Mouse (Mus musculus) gastrocnemius, postnatal 10 days (tissue): ENCODE measurements around the gene Trim50. TPM values are rescaled to one million over a fixed set of nuclear protein-coding genes. Genes with fewer than 3 reads are reported as not detected.

Source experiments
- DNase-seq: peaks from one replicate; pipeline ENCODE4 v3.0.0; 2021; ENCODE audit warnings: mixed read lengths
- microRNA-seq, 2 experiments: library from miRNA; unstranded; fragments of <30 nt; microRNA quantifications; one replicate each; pipeline ENCODE4 v1.2.0; 2021
- total RNA-seq, 2 experiments: library from RNA; stranded (reverse); gene quantifications; 2 replicates each; pipeline ENCODE4 v1.2.3; 2021

Gene Trim50
- total RNA-seq, 2 experiments from 2014 or later, result not detected

- DNase-seq, result peak; percentile 97
These were observed 16.9 kb downstream of the Trim50 start, which contains the start of gene Nsun5 for GRCm38 (mm10) chr5:135369787-135370654. TSS of gene Nsun5 (plus strand) at chr5:135369953.

GRCm38 (mm10) chr5:135371195-135371594, 18.1 kb downstream of the Trim50 start:
- DNase-seq, result no peak

GRCm38 (mm10) chr5:135373601-135374000, 20.5 kb downstream of the Trim50 start:
- no peak for DNase-seq

- DNase-seq, result peak; percentile 38
These were observed 22.1 kb downstream of the Trim50 start for GRCm38 (mm10) chr5:135375167-135375566.

- no peak for DNase-seq
These were observed 23.2 kb downstream of the Trim50 start for GRCm38 (mm10) chr5:135376341-135376740.

- no peak for DNase-seq
These were observed 27.6 kb downstream of the Trim50 start for GRCm38 (mm10) chr5:135380681-135381080.

- DNase-seq, result no peak
These were observed 28.3 kb downstream of the Trim50 start for GRCm38 (mm10) chr5:135381356-135381925.

- no peak for DNase-seq
These were observed 29.7 kb downstream of the Trim50 start for GRCm38 (mm10) chr5:135382746-135383145.

GRCm38 (mm10) chr5:135383771-135384170, 30.7 kb downstream of the Trim50 start:
- DNase-seq, result no peak

- peak; percentile 87 for DNase-seq
These were observed 41.1 kb downstream of the Trim50 start, which contains the start of gene Pom121 for GRCm38 (mm10) chr5:135394004-135394823. TSS of gene Pom121 (minus strand) at chr5:135394546.

- no peak for DNase-seq
These were observed 42.7 kb downstream of the Trim50 start for GRCm38 (mm10) chr5:135395826-135396225.

- DNase-seq, result no peak
These were observed 46.3 kb downstream of the Trim50 start for GRCm38 (mm10) chr5:135399382-135399781.

- peak; percentile 91 for DNase-seq
These were observed 47.1 kb downstream of the Trim50 start for GRCm38 (mm10) chr5:135400244-135400643.

- DNase-seq, result no peak
These were observed 51.5 kb downstream of the Trim50 start for GRCm38 (mm10) chr5:135404623-135405022.

GRCm38 (mm10) chr5:135405437-135405836, 52.3 kb downstream of the Trim50 start:
- DNase-seq, result no peak

- no peak for DNase-seq
These were observed 55.0 kb downstream of the Trim50 start for GRCm38 (mm10) chr5:135408114-135408513.

- DNase-seq, result no peak
These were observed 57.2 kb downstream of the Trim50 start for GRCm38 (mm10) chr5:135410266-135410665.

Small RNA genes lying within 50 kb of the gene (microRNA-seq; reads per million reads assigned to microRNA genes)
- 0.50 to 0.64 reads per million in 2 experiments for gene Mir7033

Other genes with a start within 250 kb of the Trim50 start
- 10 to 100 TPM; 13.6 to 16.8 TPM for gene Tbl2, start 203.6 kb upstream of the Trim50 start, total RNA-seq
- gene Bcl7b, start 185.0 kb upstream of the Trim50 start, total RNA-seq, result 10 to 100 TPM; 28.4 to 28.9 TPM
- 10 to 100 TPM; 29.0 to 39.2 TPM for gene Baz1b, start 166.0 kb upstream of the Trim50 start, total RNA-seq
- gene Fzd9, start 102.1 kb upstream of the Trim50 start, total RNA-seq, result 1 to 10 TPM; 9.2 to 9.8 TPM
- gene Fkbp6, start 3.3 kb upstream of the Trim50 start, total RNA-seq, result not detected
- gene Nsun5, start 16.7 kb downstream of the Trim50 start, total RNA-seq, result 10 to 100 TPM in 1 of 2 experiments, 1 to 10 TPM in 1; 9.6 to 12.1 TPM
- gene Pom121, start 41.3 kb downstream of the Trim50 start, total RNA-seq, result 10 to 100 TPM; 11.5 to 14.9 TPM
- gene Hip1, start 191.8 kb downstream of the Trim50 start, total RNA-seq, result 10 to 100 TPM; 82.8 to 92.7 TPM
- gene Ccl26, start 210.3 kb downstream of the Trim50 start, total RNA-seq, result not detected
- 1 to 10 TPM; 1.7 to 3.2 TPM for gene Ccl24, start 219.8 kb downstream of the Trim50 start, total RNA-seq